Mouse (Mus musculus) ES-E14 (cell line): ENCODE measurements at regions not wholly inside any gene's neighbourhood (a gene's known extent, or its start where the extent isn't known, plus 50 kb on each side); places are given as distances from the start of the nearest gene placed in this dataset.

Experiments
- HCFC1 ChIP-seq: IDR thresholded peaks from 2 replicates; pipeline ENCODE4 v1.6.1; 2012; ENCODE audit warnings: low read length, inconsistent platforms, borderline replicate concordance; ENCODE audit not compliant: insufficient read depth
- MAFK ChIP-seq: IDR thresholded peaks from 2 replicates; pipeline ENCODE4 v1.6.1; 2014; ENCODE audit warnings: mild to moderate bottlenecking, low read depth, low read length, inconsistent platforms; ENCODE audit not compliant: insufficient read depth
- ZC3H11A ChIP-seq: IDR thresholded peaks from 2 replicates; pipeline ENCODE4 v1.6.1; 2012; ENCODE audit warnings: low read depth, mild to moderate bottlenecking, inconsistent platforms, low read length, borderline replicate concordance
- ZNF384 ChIP-seq: IDR thresholded peaks from 2 replicates; pipeline ENCODE4 v1.6.1; 2012; ENCODE audit warnings: low read depth, low read length, inconsistent platforms

DNA sequence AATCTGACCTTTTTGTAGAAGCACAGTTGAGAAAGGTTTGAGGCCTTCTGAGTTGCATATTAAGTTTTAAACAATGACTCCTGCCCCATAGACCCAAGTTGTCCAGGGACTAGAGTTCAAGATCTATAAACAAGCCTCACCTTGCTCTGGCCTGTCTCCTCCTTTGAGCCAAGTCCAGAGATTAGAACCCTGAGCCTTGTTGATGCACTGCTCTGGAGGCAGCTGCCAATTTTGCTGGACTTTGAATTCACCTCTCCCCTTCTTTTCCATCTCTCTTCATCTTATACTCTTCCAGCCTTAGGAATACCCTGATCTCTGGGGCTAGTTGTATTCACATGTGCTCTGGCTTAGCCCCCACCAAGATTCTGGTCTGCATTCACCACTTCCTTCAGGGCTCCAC lies 251.3 kb downstream of the Rnf152 start:
- TF ChIP-seq ZC3H11A (no peak), ZNF384 (no peak), MAFK (no peak), HCFC1 (no peak)
